Mouse (Mus musculus) ES-Bruce4 (cell line): ENCODE measurements at regions not wholly inside any gene's neighbourhood (a gene's known extent, or its start where the extent isn't known, plus 50 kb on each side); places are given as distances from the start of the nearest gene placed in this dataset.

Experiments used
- CTCF ChIP-seq: IDR thresholded peaks from one replicate; pipeline ENCODE4 v1.8.1; 2011; ENCODE audit warnings: low read depth, low read length
- EP300 ChIP-seq: IDR thresholded peaks from 2 replicates; pipeline ENCODE4 v1.6.1; 2011; ENCODE audit warnings: low read depth, low read length; ENCODE audit not compliant: insufficient read depth
- POLR2A ChIP-seq: IDR thresholded peaks from one replicate; pipeline ENCODE4 v1.8.1; 2011; ENCODE audit warnings: low read length; ENCODE audit not compliant: insufficient read depth

DNA sequence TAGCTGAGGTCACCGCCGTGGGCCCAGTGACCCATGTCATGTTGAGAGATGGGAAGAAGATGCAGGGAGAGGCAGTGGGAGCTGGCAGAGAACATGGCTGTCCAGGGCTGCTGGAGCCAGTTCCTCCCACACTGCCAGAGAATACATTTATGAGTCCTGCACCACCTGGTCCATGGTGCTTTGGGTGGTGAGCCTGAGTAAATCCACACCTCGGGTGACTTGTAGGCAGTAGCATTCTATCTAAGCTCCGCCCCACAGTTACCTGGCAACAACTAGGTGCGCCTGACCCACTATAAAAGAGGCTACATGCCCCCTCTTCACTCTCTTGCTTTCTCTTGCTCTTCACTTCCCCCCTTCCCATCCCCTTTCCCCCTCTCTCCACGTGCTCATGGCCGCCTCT lies 66.8 kb downstream of the Psmg1 start:
- TF ChIP-seq POLR2A (no peak), CTCF (no peak), EP300 (no peak)
